Mouse (Mus musculus): ENCODE measurements around the gene Atp13a2. TPM values are rescaled to one million over a fixed set of nuclear protein-coding genes. Genes with fewer than 3 reads are reported as not detected.

Atp13a2 gene
- total RNA-seq (2017): 34.5 and 51.0 TPM in 2 replicates

DNA sequence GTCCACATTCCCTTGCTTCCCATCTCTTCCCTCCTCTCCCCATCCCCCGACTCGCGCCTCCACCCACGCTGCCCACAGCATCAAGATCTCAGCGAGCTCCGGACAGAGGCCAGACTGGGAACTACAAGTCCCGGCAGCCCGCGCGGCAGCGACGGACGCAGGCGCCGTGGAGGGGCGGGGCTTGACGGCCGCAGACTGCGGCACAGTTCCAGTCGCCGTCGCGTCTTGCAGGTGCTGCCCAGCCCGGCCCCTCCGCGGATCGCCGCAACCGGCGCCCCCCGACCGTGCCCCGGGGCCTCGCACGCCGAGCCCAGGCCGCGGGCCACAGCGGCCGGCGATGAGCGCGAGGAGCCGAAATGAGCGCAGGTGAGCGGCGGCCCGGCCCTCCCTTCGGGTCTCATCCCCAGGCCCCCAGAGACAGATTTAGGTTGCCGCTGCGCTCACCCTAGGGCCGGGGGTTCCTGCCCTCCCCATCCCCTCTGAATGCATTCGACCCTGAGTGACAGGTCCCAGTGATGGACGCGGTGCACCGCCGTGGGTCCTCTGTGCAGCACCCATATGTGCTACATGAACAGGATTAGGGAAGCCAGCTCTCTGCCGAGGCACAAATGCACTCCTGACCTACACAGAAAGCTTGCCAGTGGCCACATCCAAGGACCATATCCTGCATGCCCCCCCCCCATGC lies at the start of gene Atp13a2:
Gene Atp13a2, plus strand, starts transcription at position 163 of the 685 bp plus-strand sequence.
- peak; percentile 23 to 37; a peak in 3 of 4 replicates for ATAC-seq (replicated peaks in 1 of 2; ENCODE audit: insufficient read depth in 1 of 2, low FRiP score in 2 of 2, low TSS enrichment in 1 of 2, low read depth in 1 of 2, poor library complexity in 2 of 2, severe bottlenecking in 2 of 2)

- peak in 1 of 2 experiments; percentile 15; a peak in 2 of 4 replicates for ATAC-seq (replicated peaks in 1 of 2; ENCODE audit: insufficient read depth in 1 of 2, low FRiP score in 2 of 2, low TSS enrichment in 1 of 2, low read depth in 1 of 2, poor library complexity in 2 of 2, severe bottlenecking in 2 of 2)
Measured at GRCm38 (mm10) chr4:140944356-140944755, 42.3 kb upstream of the Atp13a2 start.

DNA sequence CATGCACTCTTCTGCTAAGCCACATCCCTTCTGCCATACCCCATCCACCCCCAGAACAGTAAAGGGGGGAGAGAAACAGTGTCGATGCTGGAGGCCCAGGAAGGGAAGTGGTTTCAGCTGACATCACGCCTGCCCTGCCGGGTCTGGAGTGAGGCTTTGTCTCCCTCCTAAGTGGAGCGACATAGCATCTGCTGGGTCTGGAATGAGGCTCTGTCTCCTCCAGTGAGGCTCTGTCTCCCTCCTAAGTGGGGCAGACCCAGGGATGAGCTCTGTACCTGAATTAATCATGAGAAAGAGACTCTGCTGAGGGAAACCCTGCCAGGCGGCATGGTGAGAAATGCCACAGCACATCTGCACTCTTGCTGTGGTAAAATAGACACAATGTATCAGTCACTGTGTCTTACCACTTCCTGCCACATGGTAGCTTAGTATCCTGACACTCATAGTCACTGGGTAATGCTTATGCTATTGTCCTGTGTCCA lies 41.7 kb upstream of the Atp13a2 start:
- peak; percentile 90 to 92 for ATAC-seq (replicated peaks in 1 of 2; ENCODE audit: insufficient read depth in 1 of 2, low FRiP score in 2 of 2, low TSS enrichment in 1 of 2, low read depth in 1 of 2, poor library complexity in 2 of 2, severe bottlenecking in 2 of 2)

GRCm38 (mm10) chr4:140945571-140945970 lies 41.1 kb upstream of the Atp13a2 start:
- no peak for ATAC-seq (replicated peaks in 1 of 2; ENCODE audit: insufficient read depth in 1 of 2, low FRiP score in 2 of 2, low TSS enrichment in 1 of 2, low read depth in 1 of 2, poor library complexity in 2 of 2, severe bottlenecking in 2 of 2)

- ATAC-seq (replicated peaks in 1 of 2; ENCODE audit: insufficient read depth in 1 of 2, low FRiP score in 2 of 2, low TSS enrichment in 1 of 2, low read depth in 1 of 2, poor library complexity in 2 of 2, severe bottlenecking in 2 of 2): no peak
Measured at GRCm38 (mm10) chr4:140946048-140946447, 40.6 kb upstream of the Atp13a2 start.

DNA sequence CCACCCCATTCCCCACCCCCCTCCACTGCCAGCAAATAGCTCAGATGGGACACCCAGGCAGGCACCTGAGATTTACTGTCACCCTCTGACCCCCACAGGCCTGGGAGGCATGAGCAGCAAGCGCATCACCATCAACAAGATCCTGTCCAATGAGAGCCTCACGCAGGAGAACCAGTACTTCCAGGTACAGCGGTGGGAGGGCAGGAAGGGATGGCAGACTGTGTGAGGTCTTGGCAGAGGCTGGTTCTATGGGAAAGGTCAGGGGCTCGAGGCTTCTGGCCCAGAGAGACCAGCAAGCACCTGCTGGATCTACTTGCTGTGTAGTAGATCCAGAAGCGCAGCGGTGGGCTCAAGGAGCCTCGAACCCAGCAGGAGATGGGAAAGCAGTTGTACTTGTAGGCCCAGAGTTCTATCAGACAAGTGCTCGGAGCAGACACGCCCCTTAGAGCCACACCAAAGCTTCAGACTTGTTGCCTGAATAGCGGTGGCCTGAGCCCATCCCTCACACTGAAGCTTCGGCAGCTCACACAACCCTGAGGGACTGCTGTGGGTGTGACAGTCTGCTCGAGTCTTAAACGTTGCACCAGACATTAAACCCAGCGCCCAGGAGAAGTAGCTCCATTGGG lies 40.0 kb upstream of the Atp13a2 start:
- no peak for ATAC-seq (replicated peaks in 1 of 2; ENCODE audit: insufficient read depth in 1 of 2, low FRiP score in 2 of 2, low TSS enrichment in 1 of 2, low read depth in 1 of 2, poor library complexity in 2 of 2, severe bottlenecking in 2 of 2)

GRCm38 (mm10) chr4:140947487-140948440 lies 38.9 kb upstream of the Atp13a2 start:
- no peak for ATAC-seq (replicated peaks in 1 of 2; ENCODE audit: insufficient read depth in 1 of 2, low FRiP score in 2 of 2, low TSS enrichment in 1 of 2, low read depth in 1 of 2, poor library complexity in 2 of 2, severe bottlenecking in 2 of 2)

DNA sequence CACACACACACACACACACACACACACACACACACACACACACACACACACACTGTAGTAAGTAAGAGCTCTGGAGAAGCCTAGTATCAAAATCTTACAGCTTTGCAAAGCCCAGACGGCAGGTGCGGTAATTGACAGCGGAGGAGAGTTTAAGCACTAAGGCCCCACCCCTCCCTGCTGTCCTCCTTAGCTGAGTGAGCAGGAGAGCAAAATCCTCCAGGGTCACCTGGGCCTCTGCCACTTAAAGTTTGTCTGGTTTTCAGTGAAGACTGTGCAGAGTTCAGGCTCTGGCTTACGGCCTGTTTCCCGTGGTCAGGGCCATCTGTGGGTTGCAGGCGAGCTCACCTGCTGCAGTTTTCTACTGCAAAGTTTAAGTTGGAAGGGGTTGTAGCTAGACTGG lies 38.2 kb upstream of the Atp13a2 start:
- ATAC-seq (replicated peaks in 1 of 2; ENCODE audit: insufficient read depth in 1 of 2, low FRiP score in 2 of 2, low TSS enrichment in 1 of 2, low read depth in 1 of 2, poor library complexity in 2 of 2, severe bottlenecking in 2 of 2): no peak

- ATAC-seq (replicated peaks in 1 of 2; ENCODE audit: insufficient read depth in 1 of 2, low FRiP score in 2 of 2, low TSS enrichment in 1 of 2, low read depth in 1 of 2, poor library complexity in 2 of 2, severe bottlenecking in 2 of 2): no peak
Measured at GRCm38 (mm10) chr4:140949052-140949451, 37.6 kb upstream of the Atp13a2 start.

DNA sequence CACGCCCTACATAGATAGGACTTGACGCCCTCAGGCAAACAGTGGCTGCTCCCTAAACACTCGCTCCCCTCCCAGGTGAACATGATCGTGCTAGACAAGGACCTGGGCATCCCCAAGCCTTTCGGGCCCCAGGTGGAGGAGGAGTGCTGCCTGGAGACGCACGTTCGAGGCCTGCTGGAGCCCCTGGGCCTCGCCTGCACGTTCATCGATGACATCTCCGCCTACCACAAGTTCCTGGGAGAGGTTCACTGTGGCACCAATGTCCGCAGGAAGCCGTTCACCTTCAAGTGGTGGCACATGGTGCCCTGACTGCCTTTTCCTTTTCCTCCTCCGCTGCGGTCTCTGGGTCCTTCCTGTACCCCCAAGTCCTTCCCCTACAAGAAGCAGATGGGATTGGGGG lies 37.1 kb upstream of the Atp13a2 start:
- no peak for ATAC-seq (replicated peaks in 1 of 2; ENCODE audit: insufficient read depth in 1 of 2, low FRiP score in 2 of 2, low TSS enrichment in 1 of 2, low read depth in 1 of 2, poor library complexity in 2 of 2, severe bottlenecking in 2 of 2)

GRCm38 (mm10) chr4:140950574-140950973 lies 36.1 kb upstream of the Atp13a2 start:
- no peak for ATAC-seq (replicated peaks in 1 of 2; ENCODE audit: insufficient read depth in 1 of 2, low FRiP score in 2 of 2, low TSS enrichment in 1 of 2, low read depth in 1 of 2, poor library complexity in 2 of 2, severe bottlenecking in 2 of 2)

DNA sequence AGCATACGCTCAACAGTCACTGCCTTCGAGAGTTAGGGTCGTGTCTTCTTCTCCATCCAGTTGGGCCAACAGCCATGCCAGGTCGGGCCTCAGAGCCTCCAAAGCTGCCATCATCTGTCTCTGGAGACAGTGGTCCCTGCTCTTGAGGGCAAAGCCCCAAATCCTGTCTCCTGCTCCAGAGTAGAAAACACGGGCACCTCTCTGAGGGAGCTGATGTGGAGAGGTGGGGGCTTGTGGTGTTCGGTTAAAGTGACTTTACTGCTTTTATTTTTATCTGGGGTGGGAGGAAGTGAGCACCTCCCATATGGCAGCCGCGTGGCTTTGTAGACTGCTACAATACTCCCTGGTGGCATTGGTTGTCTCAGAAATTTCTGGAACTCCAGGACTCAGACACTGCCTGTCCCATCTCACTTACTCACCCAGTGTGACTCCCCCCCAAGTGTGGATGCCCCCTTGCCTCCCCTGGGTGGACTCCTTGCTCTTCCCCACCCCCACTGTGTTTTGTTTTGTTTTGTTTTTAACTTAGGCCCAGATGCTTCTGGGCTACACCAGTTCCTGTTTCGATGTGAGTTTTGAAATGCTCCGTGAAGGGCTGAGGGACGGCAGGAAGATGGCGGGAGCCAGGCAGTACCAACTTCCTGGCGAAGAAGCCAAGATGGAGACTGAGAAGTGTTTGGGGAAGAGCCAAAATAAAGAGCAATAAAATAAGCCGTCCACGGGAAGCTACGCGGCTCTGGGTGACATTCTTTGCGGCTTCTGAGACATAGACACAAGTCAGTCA lies 34.6 kb upstream of the Atp13a2 start:
- ATAC-seq (replicated peaks in 1 of 2; ENCODE audit: insufficient read depth in 1 of 2, low FRiP score in 2 of 2, low TSS enrichment in 1 of 2, low read depth in 1 of 2, poor library complexity in 2 of 2, severe bottlenecking in 2 of 2): peak; percentile 63 to 76

DNA sequence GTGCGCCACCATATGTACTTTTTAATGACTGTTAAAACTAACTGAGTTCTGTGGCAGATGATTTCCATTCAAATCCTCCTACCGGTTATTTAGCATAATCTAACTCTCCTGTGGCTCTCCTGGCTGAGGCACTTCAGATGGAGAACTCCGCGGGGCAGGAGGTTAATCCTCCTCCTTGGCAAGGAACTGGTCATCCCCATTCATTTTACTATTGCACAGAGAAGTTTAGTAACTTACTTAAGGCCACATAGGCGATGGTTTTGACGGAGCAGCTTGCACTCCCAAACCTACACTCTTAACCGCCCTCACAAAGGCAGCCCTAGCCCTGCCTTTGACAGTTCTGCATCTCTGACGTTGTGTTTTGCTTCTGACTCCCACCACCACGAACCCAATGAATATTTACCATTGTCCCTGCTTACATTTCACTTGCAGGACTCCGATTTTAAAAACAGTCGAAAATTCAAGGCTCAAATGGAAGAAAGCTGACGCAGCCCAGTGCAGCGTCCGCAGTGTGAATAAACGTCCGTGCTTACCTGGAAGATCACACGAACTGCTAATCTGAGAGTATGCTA lies 29.5 kb upstream of the Atp13a2 start:
- ATAC-seq (replicated peaks in 1 of 2; ENCODE audit: insufficient read depth in 1 of 2, low FRiP score in 2 of 2, low TSS enrichment in 1 of 2, low read depth in 1 of 2, poor library complexity in 2 of 2, severe bottlenecking in 2 of 2): no peak

DNA sequence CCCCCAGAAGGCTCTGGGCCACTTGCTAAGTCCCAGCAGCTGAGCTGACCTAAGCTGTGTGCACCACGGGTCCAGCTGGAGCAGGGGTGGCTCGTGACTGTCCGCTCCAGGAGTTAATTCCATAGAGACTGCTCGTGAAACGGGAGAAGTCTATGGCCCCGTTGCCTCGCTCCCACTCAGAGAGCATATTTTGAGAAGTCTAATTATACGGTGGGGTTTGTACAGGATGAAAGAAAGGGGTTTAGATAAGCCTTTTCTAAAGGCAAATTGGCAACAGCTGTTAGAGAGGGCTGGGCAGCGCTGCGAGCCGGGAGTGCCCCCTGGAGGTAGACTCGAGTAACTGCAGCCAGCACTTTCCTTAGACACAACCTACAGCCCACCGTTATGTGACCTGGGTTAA lies 28.9 kb upstream of the Atp13a2 start:
- ATAC-seq (replicated peaks in 1 of 2; ENCODE audit: insufficient read depth in 1 of 2, low FRiP score in 2 of 2, low TSS enrichment in 1 of 2, low read depth in 1 of 2, poor library complexity in 2 of 2, severe bottlenecking in 2 of 2): peak; percentile 40 to 59; a peak in 2 of 4 replicates

DNA sequence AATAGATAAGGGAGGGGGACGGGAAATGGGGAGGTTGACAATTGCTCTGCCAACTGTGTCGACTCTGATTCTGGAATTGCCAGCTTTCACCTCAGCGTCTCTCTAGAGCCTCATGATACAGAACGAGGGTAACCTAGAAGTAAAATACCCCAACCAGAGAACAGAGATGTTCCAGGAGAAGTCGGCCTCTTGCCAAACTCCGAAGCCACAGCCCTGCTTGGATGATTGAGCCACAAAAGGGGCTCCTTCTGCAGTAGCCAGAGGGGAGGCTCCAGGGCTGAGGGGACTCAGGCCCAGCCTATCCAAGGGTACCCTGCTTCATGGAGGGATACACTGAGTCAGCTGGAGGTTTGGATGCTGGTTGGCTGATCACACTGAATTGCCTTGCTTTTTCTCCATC lies 28.4 kb upstream of the Atp13a2 start:
- no peak for ATAC-seq (replicated peaks in 1 of 2; ENCODE audit: insufficient read depth in 1 of 2, low FRiP score in 2 of 2, low TSS enrichment in 1 of 2, low read depth in 1 of 2, poor library complexity in 2 of 2, severe bottlenecking in 2 of 2)

- ATAC-seq (replicated peaks in 1 of 2; ENCODE audit: insufficient read depth in 1 of 2, low FRiP score in 2 of 2, low TSS enrichment in 1 of 2, low read depth in 1 of 2, poor library complexity in 2 of 2, severe bottlenecking in 2 of 2): no peak
Measured at GRCm38 (mm10) chr4:140959128-140959679, 27.5 kb upstream of the Atp13a2 start.
